Mouse (Mus musculus): ENCODE measurements around the gene Atp11b.

DNA sequence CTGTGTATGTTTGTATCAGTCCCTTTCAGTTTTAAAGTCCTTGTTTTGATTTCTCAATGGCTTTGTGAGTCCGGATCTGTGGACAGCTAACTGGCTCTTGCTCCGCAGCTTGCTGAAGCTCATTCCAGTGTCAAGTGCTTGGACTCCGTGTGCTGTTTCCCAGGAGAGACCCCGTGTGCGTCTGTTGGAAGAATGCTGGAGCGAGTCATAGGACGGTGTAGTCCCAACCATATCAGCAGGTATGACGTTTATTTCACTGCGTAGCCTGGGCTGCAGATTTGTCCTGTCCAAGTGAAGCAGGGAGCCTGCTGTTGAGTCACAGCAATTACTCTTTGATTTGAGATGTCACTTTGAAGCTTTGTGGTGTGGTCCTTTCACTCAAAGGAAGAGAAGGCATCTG lies 95.4 kb downstream of the Atp11b start:
- TF ChIP-seq CTCF (IDR thresholded peaks at IDR 0.05; ENCODE audit: borderline replicate concordance, insufficient read depth, low read length) (no peak), POLR2A (IDR thresholded peaks at IDR 0.05; ENCODE audit: low read depth, low read length) (no peak)
